Mouse (Mus musculus) adrenal gland (tissue): ENCODE data around the gene Cacna2d2.

Experiments
- intact Hi-C: fragments of 180-260 bp; cut with DNase I; formaldehyde crosslinking; loops from one replicate; pipeline ENCODE4 v1.15.1; 2025

Gene Cacna2d2

GRCm38 (mm10) chr9:107400666-107401285 is 1.4 kb downstream of the Cacna2d2 start:
- intact Hi-C loops: no loop called here

GRCm38 (mm10) chr9:107403116-107403515 is 3.7 kb downstream of the Cacna2d2 start:
- intact Hi-C loops: no loop called here

GRCm38 (mm10) chr9:107409449-107409848 is 10.0 kb downstream of the Cacna2d2 start:
- intact Hi-C loops: no loop called here

- intact Hi-C loops: no loop called here
Measured at GRCm38 (mm10) chr9:107417106-107417505, 17.7 kb downstream of the Cacna2d2 start.

- intact Hi-C loops: no loop called here
Measured at GRCm38 (mm10) chr9:107419491-107420244, 20.3 kb downstream of the Cacna2d2 start.

- intact Hi-C loops: no loop called here
Measured at GRCm38 (mm10) chr9:107420898-107421297, 21.5 kb downstream of the Cacna2d2 start.

- intact Hi-C loops: no loop called here
Measured at GRCm38 (mm10) chr9:107422878-107423277, 23.5 kb downstream of the Cacna2d2 start.

- intact Hi-C loops: no loop called here
Measured at GRCm38 (mm10) chr9:107424485-107425175, 25.2 kb downstream of the Cacna2d2 start.

- intact Hi-C loops: no loop called here
Measured at GRCm38 (mm10) chr9:107427876-107428275, 28.5 kb downstream of the Cacna2d2 start.

GRCm38 (mm10) chr9:107428451-107429186 is 29.2 kb downstream of the Cacna2d2 start:
- intact Hi-C loops: no loop called here

- intact Hi-C loops: no loop called here
Measured at GRCm38 (mm10) chr9:107430445-107430844, 31.0 kb downstream of the Cacna2d2 start.

GRCm38 (mm10) chr9:107432546-107432945 is 33.1 kb downstream of the Cacna2d2 start:
- intact Hi-C loops: no loop called here

- intact Hi-C loops: no loop called here
Measured at GRCm38 (mm10) chr9:107434851-107435250, 35.4 kb downstream of the Cacna2d2 start.

GRCm38 (mm10) chr9:107435285-107435684 is 35.9 kb downstream of the Cacna2d2 start:
- intact Hi-C loops: no loop called here

- intact Hi-C loops: no loop called here
Measured at GRCm38 (mm10) chr9:107442891-107443290, 43.5 kb downstream of the Cacna2d2 start.

- intact Hi-C loops: no loop called here
Measured at GRCm38 (mm10) chr9:107443324-107443723, 43.9 kb downstream of the Cacna2d2 start.

GRCm38 (mm10) chr9:107445011-107445471 is 45.6 kb downstream of the Cacna2d2 start:
- intact Hi-C loops: no loop called here

GRCm38 (mm10) chr9:107448805-107449517 is 49.5 kb downstream of the Cacna2d2 start:
- intact Hi-C loops: no loop called here

GRCm38 (mm10) chr9:107451400-107451799 is 52.0 kb downstream of the Cacna2d2 start:
- intact Hi-C loops: no loop called here

- intact Hi-C loops: no loop called here
Measured at GRCm38 (mm10) chr9:107451891-107452521, 52.6 kb downstream of the Cacna2d2 start.
